Mouse (Mus musculus): ENCODE data around the gene 1700017B05Rik.
"Not testable (repeated sequence)": the region's sequence is repeated elsewhere in the genome, so short reads cannot be mapped to it uniquely, and the experiment has no call there.

1700017B05Rik gene

DNA sequence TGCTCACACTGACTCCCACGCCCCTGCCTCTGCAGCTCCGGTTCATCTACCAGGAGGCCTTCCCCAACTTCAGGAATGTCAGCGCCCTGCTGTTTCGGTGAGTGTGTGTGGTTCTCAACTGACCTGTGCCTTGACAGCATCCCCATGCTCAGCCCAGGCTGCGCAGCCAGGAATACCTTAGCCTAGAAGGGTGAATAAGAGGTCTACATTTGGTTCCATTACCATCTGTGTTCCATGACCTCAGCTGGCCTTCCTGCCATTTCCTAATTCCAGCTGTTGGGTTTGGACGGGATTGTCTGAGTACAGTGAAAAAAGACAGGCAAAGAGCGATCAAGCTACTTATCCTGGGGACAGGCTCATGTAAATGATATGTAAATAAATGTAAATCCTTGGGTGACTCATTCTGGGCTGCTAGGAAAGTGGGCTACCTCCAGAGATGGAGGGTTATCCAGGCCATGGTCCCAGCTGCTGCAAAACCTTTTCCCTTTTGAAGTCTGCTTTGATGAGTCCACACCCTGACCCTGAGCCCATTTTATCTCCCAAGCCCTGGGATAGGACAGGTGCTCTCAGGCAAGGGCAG lies 18.2 kb downstream of the 1700017B05Rik start:
- DNase-seq, result no peak

- DNase-seq, result no peak
Measured at GRCm38 (mm10) chr9:57242916-57243315, 19.5 kb downstream of the 1700017B05Rik start.

DNA sequence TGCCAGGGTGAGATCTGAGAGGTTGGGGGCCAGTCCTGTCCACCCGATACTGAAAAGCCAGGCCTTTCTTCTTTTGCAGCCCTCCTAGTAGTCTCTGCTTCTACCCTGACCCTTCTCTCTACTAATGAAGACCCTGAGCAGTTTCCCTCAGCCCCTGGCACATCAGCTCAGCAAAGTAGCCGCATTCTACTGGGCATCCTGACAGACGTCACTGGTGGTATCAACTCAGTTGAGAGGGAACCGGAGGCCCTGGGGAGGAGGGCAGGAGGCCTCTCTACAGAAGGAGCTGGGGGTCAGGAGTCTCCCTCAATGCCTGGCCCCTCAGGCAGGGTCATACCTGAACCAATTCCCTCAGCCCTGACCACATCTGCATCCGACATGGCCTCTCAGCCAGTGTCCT lies 21.3 kb downstream of the 1700017B05Rik start:
- no peak for DNase-seq

DNA sequence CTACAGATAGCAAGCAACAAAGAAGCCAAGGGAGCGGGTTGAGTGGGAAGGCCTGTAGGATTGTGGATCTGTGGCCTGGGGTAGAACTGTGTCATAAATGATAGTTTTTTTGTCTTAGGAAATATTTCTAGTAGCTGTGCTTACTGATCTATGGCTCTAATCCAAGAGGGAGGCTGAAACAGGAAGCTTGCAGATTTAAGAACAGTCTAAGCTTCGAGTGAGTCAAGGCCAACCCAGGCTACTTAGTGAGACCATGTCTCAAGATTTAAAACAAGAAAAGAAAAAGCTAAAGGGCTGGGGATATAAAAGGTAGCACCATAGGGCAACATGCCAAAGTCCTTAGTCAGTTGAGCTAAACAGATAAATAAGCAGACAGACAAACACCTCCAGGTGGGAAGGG lies 24.2 kb downstream of the 1700017B05Rik start:
- no peak for DNase-seq

GRCm38 (mm10) chr9:57237705-57238104 lies 24.7 kb downstream of the 1700017B05Rik start:
- no peak for DNase-seq

DNA sequence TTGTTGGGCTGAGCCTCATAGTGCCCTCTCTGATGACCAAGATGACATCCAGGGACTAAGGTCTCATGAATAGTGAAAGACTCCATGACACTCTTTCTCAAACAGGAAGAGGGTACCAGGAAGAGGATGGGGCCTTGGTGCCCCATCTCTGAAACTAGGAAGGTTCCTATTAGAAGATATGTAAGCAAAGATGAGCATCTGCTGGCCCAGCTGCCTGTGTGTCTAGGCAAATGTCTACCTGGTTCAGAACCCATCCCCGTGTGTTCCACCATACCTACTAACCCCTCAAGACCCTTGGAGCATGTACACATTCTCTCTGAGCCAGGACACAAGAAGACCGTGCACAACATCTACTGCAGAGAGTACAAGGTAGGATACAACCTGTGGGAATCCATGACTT lies 26.2 kb downstream of the 1700017B05Rik start, which contains the start of gene Trcg1:
Gene Trcg1 (plus strand): TSS at position 301 of the 400 bp plus-strand sequence.
- no peak for DNase-seq

GRCm38 (mm10) chr9:57233767-57234166 lies 28.6 kb downstream of the 1700017B05Rik start:
- no peak for DNase-seq

DNA sequence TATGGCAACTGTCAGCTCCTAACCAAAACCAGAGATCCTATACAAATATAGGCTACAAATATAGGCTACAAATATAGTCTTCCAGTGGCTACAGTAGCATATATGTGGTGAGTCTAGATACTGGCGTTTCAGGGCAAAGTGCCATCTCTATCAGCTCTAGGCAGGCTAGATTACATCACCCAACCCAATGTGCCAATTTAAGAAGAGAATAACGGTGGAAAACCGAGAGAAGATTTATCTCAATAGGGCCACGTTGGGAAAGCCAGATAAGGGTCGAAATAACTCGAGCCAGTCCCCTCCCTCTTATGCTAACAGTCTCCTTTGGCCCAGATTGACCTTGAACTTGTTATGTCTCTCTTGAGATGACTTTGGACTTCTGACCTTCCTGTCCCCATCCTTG lies 29.3 kb downstream of the 1700017B05Rik start:
- no peak for DNase-seq

GRCm38 (mm10) chr9:57232341-57232940 lies 30.0 kb downstream of the 1700017B05Rik start:
- DNase-seq, result no peak

DNA sequence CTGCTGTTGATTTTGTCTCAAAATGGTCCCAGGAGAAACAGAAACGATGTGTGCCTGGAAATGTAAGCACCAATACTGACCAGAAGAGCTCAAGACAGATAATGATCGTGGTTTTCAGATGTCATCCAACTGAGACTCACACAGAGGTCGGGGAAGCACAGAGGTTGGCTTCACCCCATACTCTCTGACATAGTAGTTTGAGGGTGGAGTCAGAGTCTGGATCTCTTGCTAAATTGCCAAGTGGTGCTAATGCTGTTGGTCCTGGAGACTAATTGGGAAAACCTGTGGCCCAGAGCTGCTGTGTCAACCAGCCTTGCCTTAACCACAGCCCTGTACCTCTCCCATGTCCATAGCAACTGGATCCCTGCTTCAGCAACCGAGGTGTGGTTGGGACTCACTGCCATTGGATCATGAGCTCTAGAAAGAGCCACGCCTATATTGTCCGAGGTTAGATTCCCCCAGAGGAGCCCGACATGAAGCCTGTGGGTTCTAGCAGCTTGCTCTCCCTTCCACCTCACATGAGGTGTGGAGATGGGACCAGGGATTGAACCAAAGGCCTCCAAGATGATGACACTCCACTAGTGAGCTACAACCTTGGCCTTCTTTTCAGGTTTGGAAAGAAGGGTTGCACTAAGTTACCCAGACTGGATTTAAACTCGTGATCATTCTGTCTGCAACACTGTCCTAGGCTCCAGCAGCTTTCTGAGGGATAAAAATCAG lies 30.7 kb downstream of the 1700017B05Rik start:
- DNase-seq, result no peak

GRCm38 (mm10) chr9:57230146-57230783 lies 32.1 kb downstream of the 1700017B05Rik start:
- DNase-seq, result no peak

- no peak for DNase-seq
Measured at GRCm38 (mm10) chr9:57229726-57230125, 32.7 kb downstream of the 1700017B05Rik start.

- DNase-seq, result no peak
Measured at GRCm38 (mm10) chr9:57228186-57228585, 34.2 kb downstream of the 1700017B05Rik start.

DNA sequence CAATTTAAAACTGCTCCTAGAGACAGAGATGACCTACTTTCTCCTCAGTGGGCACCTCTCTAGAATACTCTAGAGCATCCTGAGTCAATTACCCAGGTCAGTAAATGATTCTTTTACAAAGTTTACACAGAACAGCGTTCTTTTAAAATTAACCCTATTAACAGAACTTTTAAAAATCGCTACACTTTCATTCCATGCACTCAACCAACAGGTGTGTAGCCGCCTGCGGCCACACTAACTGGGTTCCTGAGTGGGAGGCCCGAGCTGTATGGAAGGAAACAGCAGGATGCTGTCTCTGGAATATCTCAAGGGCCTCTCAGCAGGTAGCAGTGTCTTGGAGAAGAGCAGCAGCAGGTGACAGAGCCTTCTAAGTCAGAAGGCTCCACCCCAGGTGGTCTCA lies 35.2 kb downstream of the 1700017B05Rik start:
- no peak for DNase-seq

GRCm38 (mm10) chr9:57226628-57227122 lies 35.7 kb downstream of the 1700017B05Rik start:
- not testable (repeated sequence) for DNase-seq

GRCm38 (mm10) chr9:57225780-57226627 lies 36.4 kb downstream of the 1700017B05Rik start:
- no peak for DNase-seq

DNA sequence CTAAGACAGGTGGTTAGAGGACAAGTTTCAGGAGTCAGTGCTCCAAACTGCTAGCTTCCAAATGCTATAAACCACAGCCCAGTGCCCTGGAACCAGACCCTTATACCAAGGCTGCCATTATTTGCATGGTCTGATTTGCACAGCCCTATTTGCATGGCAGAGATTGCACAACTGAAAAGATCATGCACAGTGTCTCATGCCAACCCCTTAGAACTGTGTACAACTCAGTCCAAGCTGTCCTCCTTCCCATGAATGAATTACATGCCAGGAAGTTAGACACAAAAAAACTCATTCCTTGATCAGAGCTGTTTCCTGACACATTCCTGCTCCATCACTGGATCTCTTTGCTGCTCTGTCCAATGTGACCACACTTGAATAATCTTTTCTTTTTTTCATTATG lies 39.1 kb downstream of the 1700017B05Rik start:
- no peak for DNase-seq

DNA sequence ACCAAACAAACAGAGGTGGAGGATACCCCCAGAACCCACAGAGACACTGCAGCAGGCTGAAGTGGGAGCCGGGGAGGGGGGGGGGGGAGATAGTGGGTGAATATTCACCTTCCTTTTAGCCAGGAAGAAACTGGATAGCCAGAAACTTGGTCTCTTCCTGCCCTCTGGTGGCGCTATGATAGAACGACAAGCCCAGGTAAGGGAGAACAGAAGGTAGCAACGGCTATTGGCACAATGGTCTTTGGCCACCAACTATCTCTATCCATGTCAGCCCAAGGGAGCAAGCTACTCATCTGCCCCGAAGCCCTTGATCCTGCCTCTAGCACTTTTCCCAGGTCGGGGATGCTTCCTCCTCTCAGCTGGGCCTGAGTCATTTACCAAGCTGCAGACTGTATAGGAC lies 42.1 kb downstream of the 1700017B05Rik start:
- peak; percentile 43 for DNase-seq

GRCm38 (mm10) chr9:57219511-57219910 lies 42.9 kb downstream of the 1700017B05Rik start:
- no peak for DNase-seq

DNA sequence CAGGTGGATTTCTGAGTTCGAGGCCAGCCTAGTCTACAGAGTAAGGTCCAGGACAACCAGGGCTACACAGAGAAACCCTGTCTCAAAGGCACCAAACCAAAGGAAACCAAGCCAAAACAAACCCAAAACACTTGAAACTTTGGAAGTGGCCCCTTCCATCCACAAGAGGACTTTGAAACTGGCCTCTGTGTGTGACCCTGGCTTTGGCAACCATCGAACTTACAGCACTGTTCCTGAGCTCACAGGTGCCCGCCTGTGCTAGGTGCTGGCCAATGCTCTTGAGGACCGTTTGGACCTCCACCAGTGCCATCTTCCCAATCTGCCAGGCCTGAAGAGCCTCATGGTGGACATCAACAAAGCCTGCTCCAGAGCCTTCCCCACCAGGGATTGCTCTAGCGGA lies 43.6 kb downstream of the 1700017B05Rik start:
- no peak for DNase-seq

DNA sequence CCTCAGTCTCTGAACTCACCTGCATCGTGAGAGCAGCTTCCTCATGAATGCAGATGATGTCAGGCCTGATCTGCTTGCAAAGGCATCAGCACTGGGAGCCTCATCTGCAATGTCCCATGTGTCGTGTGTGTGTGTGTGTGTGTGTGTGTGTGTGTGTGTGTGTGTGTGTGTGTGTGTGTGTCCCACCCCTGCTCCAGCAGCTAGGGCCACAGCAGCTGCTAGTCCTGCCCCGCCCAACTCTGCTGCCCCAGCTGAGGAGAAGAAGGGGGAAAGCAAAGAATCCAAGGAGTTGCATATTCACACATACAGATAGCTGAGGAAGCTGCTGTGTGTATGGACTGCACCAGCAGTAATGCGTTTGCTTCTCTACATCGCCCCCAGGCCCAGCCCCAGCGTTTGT lies 45.2 kb downstream of the 1700017B05Rik start:
- no peak for DNase-seq

DNA sequence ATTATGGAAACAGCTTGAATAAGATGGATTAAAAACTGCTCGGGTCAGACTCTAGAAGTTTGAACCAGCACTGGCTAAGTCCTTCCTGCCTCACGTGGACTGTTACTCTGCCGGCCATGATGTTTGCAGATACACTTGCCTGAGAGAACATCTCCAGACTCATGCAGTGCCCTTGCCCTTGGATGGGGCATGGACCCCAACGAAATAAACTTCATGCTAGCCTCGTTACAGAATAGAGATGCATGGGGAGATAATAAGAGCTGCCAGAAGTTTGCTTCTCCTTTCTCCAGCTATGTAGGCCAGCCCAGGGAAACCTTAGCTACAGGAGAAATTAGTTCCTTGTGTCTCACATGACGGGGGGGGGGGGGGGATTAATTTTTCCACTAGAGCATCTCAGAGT lies 47.9 kb downstream of the 1700017B05Rik start:
- no peak for DNase-seq

Measured in cerebellum, adult 11 months (tissue).